Mouse (Mus musculus) heart, embryonic 12.5 days (tissue): ENCODE data around the gene 1700029P11Rik. TPM values are rescaled to one million over a fixed set of nuclear protein-coding genes. Genes with fewer than 3 reads are reported as not detected.
A peak's percentile ranks its signal among the peaks of the same experiment; 100 is the strongest.

Experiments
- ATAC-seq: fragments of 200-750 bp; cut with Nextera tagmentation; 2 replicates; pipeline ENCODE4 v1.8.0; 2017; ENCODE audit warnings: moderate TSS enrichment, moderate library complexity; ENCODE audit not compliant: insufficient number of reproducible peaks, low FRiP score
- H3K27ac ChIP-seq: fragments of 300-500 bp; sonication (generic); 2 replicates; pipeline ENCODE4 v1.5.1; 2016; ENCODE audit warnings: mild to moderate bottlenecking, moderate library complexity; ENCODE audit not compliant: poor library complexity, severe bottlenecking
- H3K27me3 ChIP-seq: fragments of 300-500 bp; sonication (generic); replicated peaks from 2 replicates; pipeline ENCODE4 v1.6.1; 2016; ENCODE audit warnings: mild to moderate bottlenecking, moderate library complexity
- H3K36me3 ChIP-seq: fragments of 300-500 bp; sonication (generic); 2 replicates; pipeline ENCODE4 v1.6.1; 2016; ENCODE audit warnings: mild to moderate bottlenecking, moderate library complexity
- H3K4me1 ChIP-seq: fragments of 300-500 bp; sonication (generic); replicated peaks from 2 replicates; pipeline ENCODE4 v1.6.1; 2016; ENCODE audit warnings: mild to moderate bottlenecking
- H3K4me2 ChIP-seq: fragments of 300-500 bp; sonication (generic); 2 replicates; pipeline ENCODE4 v1.6.1; 2016; ENCODE audit warnings: mild to moderate bottlenecking, moderate library complexity
- H3K4me3 ChIP-seq: fragments of 300-500 bp; sonication (generic); 2 replicates; pipeline ENCODE4 v1.5.1; 2016; ENCODE audit warnings: mild to moderate bottlenecking
- H3K9ac ChIP-seq: fragments of 300-500 bp; sonication (generic); 2 replicates; pipeline ENCODE4 v1.6.1; 2016; ENCODE audit warnings: mild to moderate bottlenecking, moderate library complexity
- H3K9me3 ChIP-seq: fragments of 300-500 bp; sonication (generic); replicated peaks from 2 replicates; pipeline ENCODE4 v1.6.1; 2016; ENCODE audit warnings: mild to moderate bottlenecking, moderate library complexity
- WGBS: fragments of 180-500 bp; shearing (Covaris S2); methylation state at CpG from one replicate; pipeline ENCODE4 v1.1.7; 2016; 5-methylcytosine and 5-hydroxymethylcytosine counted together
- polyA plus RNA-seq: library from polyadenylated mRNA; unstranded; fragments of >200 nt; fragmentation: Nextera tagmentation; extraction: Ambion mirVana; gene quantifications from 2 replicates; pipeline ENCODE4 v1.2.1, GENCODE M21; 2016

1700029P11Rik gene
- polyA plus RNA-seq, result not detected in 2 replicates

DNA sequence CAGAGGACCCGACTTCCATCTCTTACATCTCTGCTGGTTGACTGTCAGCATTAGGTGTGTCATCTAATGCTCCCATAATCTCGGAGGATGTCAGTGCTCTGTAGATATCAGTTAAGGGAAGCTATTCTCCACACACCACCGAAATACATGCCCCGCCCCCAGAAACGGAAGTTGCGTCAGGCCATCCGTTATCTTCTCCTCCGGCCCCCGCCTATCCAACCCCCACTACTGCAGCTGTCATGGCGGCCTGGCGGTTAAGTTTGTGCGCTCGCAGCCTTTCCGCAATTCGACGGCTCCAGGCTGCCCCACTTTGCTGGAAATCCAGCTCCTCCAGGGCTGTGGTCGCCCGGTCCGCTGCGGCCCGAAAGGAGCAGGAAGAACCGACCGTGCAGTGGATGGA lies at the start of gene 1700029P11Rik:
Gene 1700029P11Rik, plus strand, starts transcription at position 220 of the 400 bp plus-strand sequence.
- 90% methylated on average over 23 of the region's 23 CpGs for WGBS
- H3K36me3 ChIP-seq, result no peaks in the 10 kb centered on the region
- no peaks in the 10 kb centered on the region for H3K4me1 ChIP-seq
- H3K27me3 ChIP-seq, result no peaks in the 10 kb centered on the region
- no peak within 1 kb of the TSS for H3K4me3 ChIP-seq
- no peak within 1 kb of the TSS for H3K4me2 ChIP-seq
- no peak within 1 kb of the TSS for H3K9ac ChIP-seq
- no peak within 1 kb of the TSS for H3K27ac ChIP-seq
- peaks cover 4% of the 10 kb centered on the region; the same call in 1 of the 2 replicates for H3K9me3 ChIP-seq
- no peak for ATAC-seq

- no peak for ATAC-seq
- WGBS, result 42% methylated on average over 12 of the region's 12 CpGs
- Histone ChIP-seq H3K27ac (no peak overlapping the region), H3K9me3 (no peaks in the 10 kb centered on the region), H3K4me1 (peaks cover 21% of the 10 kb centered on the region), H3K9ac (no peak overlapping the region), H3K36me3 (no peaks in the 10 kb centered on the region), H3K27me3 (peaks cover 6% of the 10 kb centered on the region; the same call in 1 of the 2 replicates), H3K4me3 (no peak overlapping the region), H3K4me2 (no peak overlapping the region)
Measured at GRCm38 (mm10) chr15:81932951-81933470, 47.3 kb upstream of the 1700029P11Rik start.

GRCm38 (mm10) chr15:81933986-81934385 lies 46.4 kb upstream of the 1700029P11Rik start:
- 86% methylated on average over 1 of the region's 1 CpGs for WGBS
- H3K9me3 ChIP-seq, result no peaks in the 10 kb centered on the region
- no peaks in the 10 kb centered on the region for H3K36me3 ChIP-seq
- no peak for ATAC-seq
- no peak overlapping the region for H3K9ac ChIP-seq
- H3K4me3 ChIP-seq, result no peak overlapping the region
- H3K27me3 ChIP-seq, result peaks cover 6% of the 10 kb centered on the region; the same call in 1 of the 2 replicates
- no peak overlapping the region for H3K4me2 ChIP-seq
- no peak overlapping the region for H3K27ac ChIP-seq
- H3K4me1 ChIP-seq, result peaks cover 28% of the 10 kb centered on the region

GRCm38 (mm10) chr15:81935869-81936637 lies 44.3 kb upstream of the 1700029P11Rik start:
- Histone ChIP-seq H3K4me3 (peak overlapping the region; percentile 46), H3K4me2 (peak overlapping the region; percentile 73), H3K9me3 (no peaks in the 10 kb centered on the region), H3K27me3 (peaks cover 6% of the 10 kb centered on the region; the same call in 1 of the 2 replicates), H3K27ac (peak overlapping the region; percentile 13; the same call in 1 of the 2 replicates), H3K9ac (peak overlapping the region; percentile 66; the same call in 1 of the 2 replicates), H3K4me1 (peaks cover 28% of the 10 kb centered on the region), H3K36me3 (no peaks in the 10 kb centered on the region)
- 53% methylated on average over 7 of the region's 7 CpGs for WGBS
- no peak for ATAC-seq

- no peaks in the 10 kb centered on the region for H3K36me3 ChIP-seq
- peak within 1 kb of the TSS; percentile 46 for H3K4me3 ChIP-seq
- H3K9me3 ChIP-seq, result no peaks in the 10 kb centered on the region
- H3K27me3 ChIP-seq, result peaks cover 6% of the 10 kb centered on the region; the same call in 1 of the 2 replicates
- under 1% methylated on average over 12 of the region's 12 CpGs for WGBS
- peak within 1 kb of the TSS; percentile 73 for H3K4me2 ChIP-seq
- H3K4me1 ChIP-seq, result peaks cover 28% of the 10 kb centered on the region
- peak; percentile 30; the same call in 1 of the 2 replicates for ATAC-seq
- H3K27ac ChIP-seq, result peak within 1 kb of the TSS; percentile 13
- H3K9ac ChIP-seq, result peak within 1 kb of the TSS; percentile 66
Measured at GRCm38 (mm10) chr15:81936679-81937078, 43.7 kb upstream of the 1700029P11Rik start, which contains the start of gene Csdc2. Gene Csdc2 (plus strand): TSS chr15:81936759.

DNA sequence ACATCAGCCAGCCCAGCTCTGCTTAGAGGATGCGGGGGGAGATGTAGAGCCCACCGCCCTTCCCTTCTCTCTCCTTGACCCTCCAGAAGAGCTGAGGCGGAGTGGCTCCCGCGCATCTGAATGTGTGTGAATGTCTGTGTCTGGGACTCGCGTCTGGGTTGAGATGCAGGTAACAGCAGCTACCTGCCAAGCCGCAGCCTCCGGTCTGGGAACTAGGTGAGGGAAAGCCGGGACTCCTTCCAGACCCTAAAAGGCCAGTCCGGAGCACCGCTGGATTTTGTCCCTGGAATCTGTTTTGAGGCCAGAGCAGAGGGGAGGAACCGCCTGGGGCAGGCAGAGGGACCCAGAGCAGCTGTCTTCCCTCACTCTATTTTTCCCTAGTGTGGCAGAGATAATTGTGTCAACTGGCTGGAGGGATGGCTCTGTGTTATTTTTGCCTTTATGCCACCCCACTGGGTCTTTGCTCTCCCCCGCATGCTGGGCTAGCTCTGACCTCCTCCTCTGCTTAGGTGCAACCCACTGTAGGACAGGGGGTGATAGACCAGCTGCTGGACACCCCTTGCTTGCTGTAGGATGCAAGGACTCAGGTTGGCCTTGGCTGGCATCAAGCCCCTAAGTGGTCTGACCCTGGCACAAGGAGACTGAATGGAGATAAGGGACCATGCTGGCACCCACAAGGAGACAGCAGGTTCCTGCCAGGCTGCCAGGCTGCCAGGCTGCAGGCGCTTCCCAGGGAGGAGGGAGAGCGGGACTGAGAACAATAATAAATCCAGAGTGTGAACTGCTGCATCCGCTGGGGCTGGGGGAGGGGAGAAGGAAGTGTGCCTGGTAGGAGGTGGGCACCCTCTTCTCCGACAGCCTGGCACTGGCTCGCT lies 43.0 kb upstream of the 1700029P11Rik start:
- Histone ChIP-seq H3K9me3 (no peaks in the 10 kb centered on the region), H3K27me3 (peaks cover 6% of the 10 kb centered on the region; the same call in 1 of the 2 replicates), H3K36me3 (no peaks in the 10 kb centered on the region), H3K4me3 (peak overlapping the region; percentile 46), H3K4me1 (peaks cover 28% of the 10 kb centered on the region), H3K4me2 (peak overlapping the region; percentile 73), H3K27ac (peak overlapping the region; percentile 13; the same call in 1 of the 2 replicates), H3K9ac (peak overlapping the region; percentile 66)
- peak; percentile 4; the same call in 1 of the 2 replicates for ATAC-seq
- WGBS, result 8% methylated on average over 19 of the region's 19 CpGs

GRCm38 (mm10) chr15:81938246-81938645 lies 42.1 kb upstream of the 1700029P11Rik start:
- H3K9me3 ChIP-seq, result no peaks in the 10 kb centered on the region
- no peak overlapping the region for H3K9ac ChIP-seq
- WGBS, result 30% methylated on average over 2 of the region's 2 CpGs
- peaks cover 6% of the 10 kb centered on the region; the same call in 1 of the 2 replicates for H3K27me3 ChIP-seq
- 0 out of 2 replicates have a peak, but pooled peaks have one; percentile 23 for ATAC-seq
- no peak overlapping the region for H3K4me2 ChIP-seq
- peaks cover 30% of the 10 kb centered on the region for H3K4me1 ChIP-seq
- no peak overlapping the region for H3K4me3 ChIP-seq
- H3K36me3 ChIP-seq, result no peaks in the 10 kb centered on the region
- H3K27ac ChIP-seq, result no peak overlapping the region

DNA sequence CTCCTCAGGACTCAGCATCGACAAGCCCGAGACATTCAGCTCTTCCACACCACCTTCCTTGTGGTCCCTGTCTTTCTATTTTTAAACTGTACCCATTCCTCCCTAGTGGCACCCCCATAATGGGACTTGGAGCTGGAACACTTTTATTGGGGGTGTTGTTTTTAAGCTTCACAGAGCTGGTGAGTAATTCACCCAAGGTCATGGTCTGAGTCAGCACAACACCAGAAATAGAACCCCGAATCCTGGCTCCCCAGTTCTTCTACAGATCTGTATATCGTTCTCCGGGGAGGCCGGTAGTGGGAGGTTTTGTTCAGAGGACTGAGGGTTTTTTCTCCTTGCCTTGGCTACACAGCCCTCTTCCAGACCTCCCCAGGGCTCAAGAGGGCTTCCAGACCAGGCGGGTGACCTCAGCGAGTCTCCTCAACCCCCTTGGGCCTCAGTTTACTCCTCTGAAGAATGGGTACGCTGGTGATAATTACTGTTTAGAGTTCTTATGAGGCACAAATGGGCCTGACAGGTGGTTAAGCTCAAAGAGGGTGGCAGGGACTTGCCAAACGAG lies 41.1 kb upstream of the 1700029P11Rik start:
- H3K27me3 ChIP-seq, result peaks cover 6% of the 10 kb centered on the region; the same call in 1 of the 2 replicates
- H3K36me3 ChIP-seq, result no peaks in the 10 kb centered on the region
- H3K4me3 ChIP-seq, result no peak overlapping the region
- H3K9me3 ChIP-seq, result no peaks in the 10 kb centered on the region
- H3K4me1 ChIP-seq, result peaks cover 34% of the 10 kb centered on the region
- no peak for ATAC-seq
- H3K27ac ChIP-seq, result no peak overlapping the region
- WGBS, result 88% methylated on average over 10 of the region's 10 CpGs
- H3K4me2 ChIP-seq, result no peak overlapping the region
- H3K9ac ChIP-seq, result no peak overlapping the region

DNA sequence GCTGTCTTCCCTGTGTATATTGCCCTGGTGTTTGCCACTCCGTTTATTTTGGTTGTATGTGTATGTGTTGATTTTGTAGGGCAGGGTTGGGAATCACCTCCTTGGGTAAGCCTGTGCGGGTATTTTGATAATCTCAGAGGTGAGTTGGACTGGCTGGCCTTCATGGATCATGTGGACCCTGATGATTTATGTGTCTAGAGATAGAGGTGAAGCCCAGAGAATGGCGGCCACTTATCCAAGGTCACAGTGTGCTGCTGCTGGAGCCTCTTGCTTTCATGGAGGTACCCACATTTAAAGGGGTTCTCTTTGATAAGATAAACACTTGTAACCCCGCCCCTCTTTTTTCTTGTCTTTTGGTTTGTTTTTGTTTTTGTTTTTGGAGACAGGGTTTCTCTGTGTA lies 40.6 kb upstream of the 1700029P11Rik start:
- no peak for ATAC-seq
- Histone ChIP-seq H3K27ac (no peak overlapping the region), H3K27me3 (peaks cover 6% of the 10 kb centered on the region; the same call in 1 of the 2 replicates), H3K4me1 (peaks cover 34% of the 10 kb centered on the region), H3K4me2 (no peak overlapping the region), H3K4me3 (no peak overlapping the region), H3K36me3 (no peaks in the 10 kb centered on the region), H3K9me3 (no peaks in the 10 kb centered on the region), H3K9ac (no peak overlapping the region)
- 70% methylated on average over 4 of the region's 4 CpGs for WGBS

- Histone ChIP-seq H3K27ac (no peak overlapping the region), H3K9ac (no peak overlapping the region), H3K27me3 (peaks cover 6% of the 10 kb centered on the region; the same call in 1 of the 2 replicates), H3K4me2 (no peak overlapping the region), H3K9me3 (no peaks in the 10 kb centered on the region), H3K36me3 (no peaks in the 10 kb centered on the region), H3K4me1 (peaks cover 34% of the 10 kb centered on the region), H3K4me3 (no peak overlapping the region)
- no peak for ATAC-seq
- WGBS, result 81% methylated on average over 5 of the region's 5 CpGs
Measured at GRCm38 (mm10) chr15:81940219-81940618, 40.1 kb upstream of the 1700029P11Rik start.
